Mouse (Mus musculus): Measurements from ENCODE around the gene Srbd1. TPM values are rescaled to one million over a fixed set of nuclear protein-coding genes. Genes with fewer than 3 reads are reported as not detected.

Srbd1 gene
- total RNA-seq (2021): 10 to 100 TPM; 19.5 to 19.9 TPM

DNA sequence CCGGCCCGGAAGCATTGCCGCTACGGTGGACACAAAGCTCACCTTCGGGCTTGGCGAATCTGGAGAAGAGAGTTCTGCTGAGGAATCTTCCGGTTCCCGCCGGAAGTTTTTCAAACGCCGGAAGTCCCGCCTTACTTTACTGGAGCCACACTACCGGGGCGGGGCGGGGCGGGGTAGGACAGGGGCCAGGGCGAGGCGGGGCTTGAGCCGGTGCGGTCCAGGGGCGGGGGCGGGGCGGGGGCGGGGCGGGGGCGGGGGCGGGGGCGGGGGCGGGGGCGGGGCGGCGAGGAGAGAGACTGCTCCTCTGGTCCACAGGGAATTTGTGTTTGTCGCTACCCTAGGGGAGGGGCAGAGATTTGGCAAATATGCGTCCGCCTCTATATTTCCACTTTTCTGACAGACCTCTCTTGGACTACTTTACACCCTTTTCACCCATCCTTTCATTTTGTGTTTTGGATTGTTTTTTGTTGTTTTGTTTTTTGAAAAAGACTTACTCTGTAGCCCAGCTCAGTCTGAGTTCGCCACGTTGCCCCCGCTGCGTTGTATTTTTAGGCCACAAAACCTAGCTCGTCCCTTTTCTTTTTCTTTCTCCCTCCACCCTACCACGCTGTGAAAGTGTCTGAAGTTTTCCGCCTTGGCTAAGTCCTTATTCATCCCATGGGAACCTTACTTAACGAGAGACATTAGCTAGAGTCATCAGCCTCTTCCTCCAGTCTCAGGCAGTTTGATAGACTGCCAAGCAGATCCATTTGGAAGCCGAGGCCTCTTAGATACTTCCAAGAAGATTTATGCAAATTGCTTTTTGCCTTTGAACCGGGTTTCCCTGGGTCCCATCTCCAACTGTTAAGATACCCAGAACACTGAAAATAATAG, at the start of gene Srbd1:
Srbd1 (minus strand) TSS at position 97 of the 873 bp plus-strand sequence.
- peak; percentile 95 for DNase-seq

DNA sequence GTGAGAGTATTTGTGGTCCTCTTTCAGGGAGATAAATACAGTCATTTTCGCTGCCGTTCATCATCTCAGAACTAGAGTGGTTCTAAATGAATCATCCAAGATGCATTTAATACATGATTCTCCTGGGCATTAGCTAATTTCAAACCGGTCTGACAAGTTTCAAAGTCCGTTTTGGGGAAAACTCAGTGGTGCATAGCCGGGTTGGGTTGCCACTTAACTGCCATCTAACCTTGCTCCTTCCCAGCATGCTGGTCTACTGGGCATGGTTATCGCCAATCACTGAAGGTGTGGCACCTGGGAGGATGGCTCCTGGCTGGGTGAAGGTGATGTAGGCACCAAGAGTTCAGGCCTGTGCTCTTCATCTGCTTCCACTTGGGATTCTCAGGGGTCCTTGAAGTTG, 49.0 kb upstream of the Srbd1 start:
- DNase-seq: no peak

DNA sequence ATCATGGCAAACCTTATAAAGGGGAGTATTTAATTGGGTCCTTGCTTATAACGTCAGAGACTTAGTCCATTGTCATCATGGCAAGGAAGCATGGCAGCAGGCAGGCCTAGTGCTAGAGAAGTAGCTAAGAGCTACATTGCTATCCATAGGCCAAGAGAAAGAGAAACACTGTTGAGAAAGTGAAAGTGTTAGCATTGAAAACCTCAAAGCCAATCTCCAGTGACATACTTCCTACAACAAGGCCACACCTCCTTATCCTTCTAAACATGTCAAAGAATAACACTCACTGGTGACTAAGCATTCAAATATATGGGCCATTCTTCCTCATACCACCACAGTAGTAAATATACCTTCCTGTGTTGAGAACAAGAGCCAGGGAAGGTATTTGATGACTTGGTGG, 42.8 kb upstream of the Srbd1 start:
- no peak for DNase-seq

GRCm38 (mm10) chr17:86185584-86185983, 40.6 kb upstream of the Srbd1 start:
- peak; percentile 62 for DNase-seq

DNA sequence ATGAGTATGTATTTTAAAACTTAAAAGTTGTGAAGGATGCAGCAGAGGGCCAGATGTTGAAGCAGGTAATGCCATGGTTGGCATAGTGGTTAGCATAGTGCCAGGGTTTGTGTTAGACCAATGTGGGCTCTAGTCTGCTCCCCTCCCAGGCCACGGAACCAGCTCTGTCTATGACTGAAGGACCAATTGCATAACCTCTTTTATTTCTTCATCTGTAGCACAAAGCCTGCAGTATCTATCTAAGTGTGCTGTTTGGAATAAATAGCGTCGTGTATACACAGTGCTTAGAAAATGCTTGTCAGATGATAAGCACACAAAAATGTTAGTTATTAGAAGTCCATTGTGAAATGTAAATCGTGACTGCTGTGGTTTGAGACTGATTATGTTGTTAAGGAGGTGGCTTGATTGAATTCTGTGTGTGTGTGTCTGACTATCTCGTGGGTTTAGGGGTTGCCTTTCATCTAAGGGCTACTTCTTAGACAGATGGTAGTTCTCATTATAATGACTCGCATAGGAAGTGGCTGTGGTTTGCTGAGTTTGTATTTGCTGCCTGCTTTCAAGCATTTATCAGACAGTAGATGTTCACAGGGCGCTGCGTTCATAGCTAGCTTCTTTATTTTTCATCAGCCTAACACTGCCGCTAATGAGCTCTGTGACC, 39.7 kb upstream of the Srbd1 start:
- no peak for DNase-seq

- no peak for DNase-seq
These were observed 38.8 kb upstream of the Srbd1 start for GRCm38 (mm10) chr17:86183788-86184187.

DNA sequence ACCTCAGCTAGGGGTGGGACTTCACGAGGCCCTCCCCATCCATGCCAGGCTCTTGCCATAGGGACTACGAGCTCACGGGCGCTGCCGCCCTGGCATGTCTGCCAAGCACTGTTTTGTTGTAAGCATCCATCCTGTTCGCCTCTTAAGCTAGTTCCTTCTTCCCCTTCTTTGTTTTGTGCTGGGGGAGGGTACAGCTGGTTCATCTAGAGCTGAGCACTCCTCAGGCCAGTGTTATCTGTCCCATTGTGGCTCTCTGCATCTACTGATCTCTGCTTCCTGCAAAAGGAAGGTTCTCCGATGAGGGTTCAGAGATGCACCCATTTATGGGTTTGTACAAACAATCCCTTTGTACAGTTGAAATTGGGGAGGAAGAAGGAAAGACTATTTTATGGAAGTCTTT, 31.7 kb upstream of the Srbd1 start:
- no peak for DNase-seq

- DNase-seq: no peak
These were observed 30.5 kb upstream of the Srbd1 start for GRCm38 (mm10) chr17:86175516-86175915.

DNA sequence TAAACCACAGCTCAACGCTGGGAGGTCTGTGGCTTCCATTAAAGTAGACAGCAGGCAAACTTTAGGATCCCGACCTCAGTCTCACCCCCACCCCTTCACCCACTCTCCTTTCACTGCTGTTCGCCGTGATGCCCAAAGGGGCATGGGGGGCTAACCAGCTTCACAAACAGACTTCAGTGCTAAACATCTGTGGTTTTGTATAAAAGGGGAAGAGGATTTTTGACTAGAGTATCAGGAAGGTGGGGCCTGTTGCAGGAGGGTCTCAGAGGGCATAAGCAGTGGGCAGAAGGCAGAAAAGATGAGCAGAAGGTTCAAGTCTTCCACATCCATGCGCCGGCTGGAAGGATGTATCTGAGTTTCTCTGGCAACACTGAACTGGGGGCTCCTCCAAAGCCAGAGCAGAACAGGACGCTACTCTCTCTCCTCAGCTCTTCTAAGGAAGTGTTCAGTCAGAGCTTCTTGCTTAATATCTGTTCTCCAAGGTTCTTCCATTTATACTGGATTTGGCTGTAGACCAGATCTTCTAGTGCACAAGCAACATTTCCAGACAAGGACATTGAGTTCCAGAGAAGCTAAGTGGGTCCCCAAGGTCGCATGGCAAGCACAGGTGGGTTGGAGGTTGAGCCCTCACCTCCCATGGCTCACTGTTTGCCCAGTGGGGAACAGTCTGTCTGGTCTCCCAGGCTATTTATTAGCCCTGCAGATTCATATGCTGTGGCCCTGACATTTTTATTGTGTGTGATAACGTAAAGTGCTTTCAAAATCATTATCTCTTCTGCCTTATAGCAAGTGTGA, 25.4 kb upstream of the Srbd1 start:
- DNase-seq: no peak

DNA sequence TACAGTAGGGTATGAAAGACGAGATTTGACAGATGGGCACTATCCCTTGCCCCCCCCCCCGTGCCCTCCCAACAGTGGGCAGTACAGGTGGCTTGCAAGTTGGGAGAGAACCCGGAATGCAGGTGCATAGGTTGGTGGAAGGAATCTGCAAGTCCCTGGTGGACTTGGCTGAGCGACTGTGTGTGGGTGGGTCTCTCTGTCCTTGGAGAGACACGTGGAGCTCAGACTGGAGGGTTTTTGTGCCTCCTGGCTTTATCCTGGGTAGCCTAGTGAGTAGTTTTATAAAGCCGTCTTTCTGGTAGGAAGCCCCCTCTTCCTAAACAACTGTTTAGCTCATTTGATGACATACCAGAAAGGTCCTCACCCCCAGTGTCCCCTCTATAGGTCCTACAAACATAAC, 24.1 kb upstream of the Srbd1 start:
- no peak for DNase-seq

GRCm38 (mm10) chr17:86168231-86168981, 23.4 kb upstream of the Srbd1 start:
- DNase-seq: peak; percentile 24

DNA sequence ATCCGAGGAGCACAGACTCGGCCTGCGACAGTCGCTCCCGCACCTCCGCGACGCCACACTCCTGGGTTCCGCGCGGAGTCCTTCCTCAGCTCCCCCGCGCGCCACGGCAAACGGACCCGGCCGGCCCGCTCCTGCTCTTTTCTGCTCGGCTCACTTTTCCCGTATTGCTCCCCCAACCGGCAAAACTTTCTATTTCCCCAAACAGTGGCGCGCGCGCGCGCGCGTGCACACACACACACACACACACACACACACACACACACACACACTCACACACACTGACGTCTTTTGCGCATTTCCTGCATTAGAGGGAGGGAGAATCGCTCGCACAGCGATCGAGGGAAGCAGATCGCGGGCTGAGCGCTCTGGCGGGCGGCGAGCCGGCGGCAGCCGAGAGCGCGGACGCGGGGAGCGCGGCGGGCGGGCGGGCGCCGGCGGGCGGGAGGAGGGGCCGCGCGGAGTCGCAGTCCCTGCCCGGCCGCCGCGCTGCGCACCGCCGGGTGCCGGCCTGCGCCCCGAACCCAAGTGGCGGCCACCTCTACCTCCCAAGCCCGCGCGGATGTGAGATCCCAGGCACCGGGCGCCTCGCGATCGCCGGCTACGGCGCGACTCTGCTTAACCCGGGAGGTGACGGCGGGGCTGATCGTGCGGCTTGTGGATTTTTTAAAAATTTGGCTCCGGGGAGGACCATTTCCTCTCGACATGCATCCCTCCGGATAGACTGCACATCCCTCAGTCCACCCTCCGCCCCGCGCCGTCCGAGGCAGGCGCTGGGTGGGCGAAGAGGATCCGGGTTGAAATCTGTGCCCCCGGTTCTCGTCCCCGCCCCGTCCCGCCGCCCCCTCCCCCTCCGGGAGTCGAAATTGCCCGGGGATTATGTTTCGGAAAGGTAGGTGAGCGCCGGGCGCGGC, 22.6 kb upstream of the Srbd1 start, which contains the start of gene Prkce:
Prkce (plus strand) TSS at position 466 of the 911 bp plus-strand sequence.
- peak; percentile 90 for DNase-seq

- DNase-seq: peak; percentile 93
These were observed 21.8 kb upstream of the Srbd1 start for GRCm38 (mm10) chr17:86166567-86167319.

DNA sequence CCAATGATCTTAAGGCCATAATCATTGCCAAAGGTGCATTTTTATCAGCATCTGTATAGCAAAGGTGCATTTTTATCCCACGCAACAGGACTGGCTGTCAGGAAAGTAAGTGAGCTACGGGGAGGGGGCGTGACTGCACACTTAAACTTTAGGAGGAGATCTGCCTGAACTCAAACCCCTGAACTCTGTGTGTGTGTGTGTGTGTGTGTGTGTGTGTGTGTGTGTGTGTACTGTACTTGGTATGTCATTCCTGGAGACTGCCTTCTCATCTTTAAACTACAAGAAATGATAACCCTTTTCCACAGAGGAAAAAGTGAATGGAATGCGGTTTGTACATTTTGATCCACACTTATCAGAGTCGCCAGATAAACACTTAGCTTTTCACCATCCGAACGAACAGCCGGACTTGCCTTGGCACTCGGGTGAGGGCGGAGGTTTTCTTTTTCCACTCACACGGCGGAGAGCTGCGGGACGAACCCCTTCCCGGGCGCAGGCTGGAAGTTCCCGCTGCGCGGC, 21.1 kb upstream of the Srbd1 start:
- no peak for DNase-seq

GRCm38 (mm10) chr17:86164416-86164815, 19.4 kb upstream of the Srbd1 start:
- DNase-seq: no peak

- no peak for DNase-seq
These were observed 17.7 kb upstream of the Srbd1 start for GRCm38 (mm10) chr17:86162672-86163071.

DNA sequence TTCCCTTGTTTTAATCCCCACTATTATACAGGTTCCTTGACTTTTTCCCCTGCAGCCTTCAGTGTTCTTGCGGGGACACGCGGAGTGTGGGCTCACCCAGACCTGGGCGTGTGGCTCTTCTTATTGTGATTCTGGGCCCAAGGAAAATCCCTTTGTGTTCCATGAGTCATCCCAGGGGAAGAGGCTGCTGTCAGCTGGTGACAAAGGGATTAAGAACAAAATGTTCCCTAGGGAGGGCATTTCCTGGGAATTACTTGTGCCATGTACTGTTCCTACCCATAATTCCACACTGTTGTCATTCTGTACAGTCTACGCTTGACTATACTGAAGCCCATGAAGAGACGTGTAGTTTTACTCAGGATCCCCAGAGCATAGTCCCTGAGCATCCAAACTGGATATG, 12.0 kb upstream of the Srbd1 start:
- DNase-seq: no peak

- DNase-seq: peak; percentile 76
These were observed 5.9 kb upstream of the Srbd1 start for GRCm38 (mm10) chr17:86150867-86151348.

DNA sequence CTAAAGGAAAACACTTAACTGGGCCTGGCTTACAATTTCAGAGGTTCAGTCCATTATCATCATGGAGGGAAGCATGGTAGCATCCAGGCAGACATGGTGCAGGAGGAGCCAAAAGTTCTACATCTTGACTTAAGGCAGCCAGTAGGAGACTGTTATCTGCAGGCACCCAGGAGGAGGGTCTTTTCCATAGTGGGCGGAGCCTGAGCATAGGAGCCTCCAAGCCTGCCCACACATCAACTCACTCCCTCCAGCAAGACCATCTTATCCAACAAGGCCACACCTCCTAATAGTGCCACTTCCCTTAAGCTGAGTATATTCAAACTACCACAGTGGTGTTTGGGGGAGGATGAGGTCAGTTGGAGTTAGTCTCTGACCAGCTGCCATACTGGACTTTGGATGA, 4.8 kb upstream of the Srbd1 start:
- DNase-seq: no peak

- no peak for DNase-seq
These were observed 367 bp downstream of the Srbd1 start for GRCm38 (mm10) chr17:86144537-86145078.
